Mouse (Mus musculus): Measurements from ENCODE around the gene Vmn1r24.
"Not testable (repeated sequence)": the region's sequence is repeated elsewhere in the genome, so short reads cannot be mapped to it uniquely, and the experiment has no call there.

Vmn1r24 gene

DNA sequence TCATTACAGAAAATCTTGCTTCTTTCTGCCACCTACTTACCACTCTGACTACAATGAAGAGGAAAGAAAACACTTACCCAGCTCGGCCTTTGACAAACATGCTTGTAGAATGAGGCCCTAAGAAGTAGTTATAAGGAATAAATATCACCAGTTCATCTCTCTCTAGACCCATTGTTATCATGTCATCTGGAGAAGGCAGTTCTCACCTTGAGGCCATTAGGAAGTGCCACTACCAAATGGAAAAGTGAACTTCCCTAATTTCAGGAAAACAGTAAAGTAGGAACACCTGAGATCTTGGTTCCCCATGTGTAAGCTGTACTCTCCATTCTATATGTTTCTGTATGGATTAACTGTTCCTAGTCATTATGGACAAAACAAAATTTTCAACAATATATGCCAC lies at the start of gene Vmn1r24:
Vmn1r24 (minus strand) TSS at position 101 of the 400 bp plus-strand sequence.
- DNase-seq (ENCODE audit: low read depth, low spot score): not testable (repeated sequence)

DNA sequence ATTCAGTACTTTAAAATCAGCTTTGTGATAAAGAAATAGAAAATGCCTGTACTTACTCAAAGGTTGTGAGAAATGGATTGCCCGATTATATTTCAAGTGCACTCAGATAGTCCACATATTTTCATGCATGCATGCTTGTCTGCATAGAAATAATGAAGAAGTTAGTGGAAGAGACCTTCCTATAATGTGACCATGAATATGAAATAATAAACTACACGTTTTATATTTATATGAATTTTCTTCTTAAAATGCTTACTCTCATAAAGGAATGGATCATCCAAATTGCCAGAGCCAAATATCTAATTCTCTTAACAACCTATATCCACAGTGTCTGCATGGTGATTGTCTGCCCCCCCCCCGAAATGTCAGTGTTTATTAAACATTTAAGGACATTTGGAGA lies 19.4 kb upstream of the Vmn1r24 start, which contains the start of gene Vmn1r25:
Vmn1r25 (minus strand) TSS at position 101 of the 400 bp plus-strand sequence.
- no peak for DNase-seq (ENCODE audit: low read depth, low spot score)

DNA sequence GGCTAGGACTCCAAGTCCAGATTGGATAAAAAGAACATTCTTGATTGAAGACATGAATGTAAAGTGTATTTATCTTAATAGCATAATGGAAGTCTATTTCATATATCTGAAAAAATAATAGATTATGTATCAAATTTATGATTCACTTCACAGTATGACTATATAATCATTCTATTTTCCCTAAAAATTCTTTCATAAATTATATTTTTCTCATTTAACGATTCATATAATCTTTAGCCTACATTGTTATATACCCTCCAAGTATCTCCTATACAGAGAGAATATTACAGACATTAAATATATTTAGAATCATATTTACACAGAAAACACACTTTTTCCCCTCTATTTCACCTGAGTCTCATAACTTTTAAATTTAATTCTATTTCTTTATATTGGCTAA lies 34.6 kb downstream of the Vmn1r24 start, which contains the start of gene Vmn1r23:
Vmn1r23 (minus strand) TSS at position 101 of the 400 bp plus-strand sequence.
- DNase-seq (ENCODE audit: low read depth, low spot score): no peak

DNA sequence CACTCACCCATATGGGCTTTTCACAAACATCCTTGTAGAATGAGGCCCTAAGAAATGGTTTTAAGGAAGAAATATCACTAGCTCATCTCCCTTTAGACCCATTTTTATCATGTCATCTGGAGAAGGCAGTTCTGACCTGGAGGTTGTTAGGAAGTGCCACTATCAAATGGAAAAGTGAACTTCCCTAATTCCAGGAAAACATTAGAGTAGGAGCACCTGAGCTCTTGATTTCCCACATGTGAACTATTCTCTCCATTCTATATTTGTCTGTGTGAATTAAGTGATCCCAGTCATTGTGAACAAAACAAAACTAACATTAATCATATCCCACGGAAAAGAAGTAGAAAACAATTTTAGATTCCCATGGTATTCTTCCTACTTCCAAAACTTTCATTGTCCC lies 53.4 kb downstream of the Vmn1r24 start, which contains the start of gene Vmn1r22:
Vmn1r22 (minus strand) TSS at position 101 of the 400 bp plus-strand sequence.
- no peak for DNase-seq (ENCODE audit: low read depth, low spot score)
